Mouse (Mus musculus) thymus, adult 2 months (tissue): ENCODE measurements at regions not wholly inside any gene's neighbourhood (a gene's known extent, or its start where the extent isn't known, plus 50 kb on each side); places are given as distances from the start of the nearest gene placed in this dataset.

Experiments
- CTCF ChIP-seq: fragments of 200-500 bp; IDR thresholded peaks from 2 replicates; pipeline ENCODE4 v1.5.1; 2012; ENCODE audit warnings: mild to moderate bottlenecking, control low read depth, low read length, moderate library complexity, borderline replicate concordance; ENCODE audit not compliant: control insufficient read depth, poor library complexity, insufficient read depth; ENCODE audit errors: extremely low read depth
- POLR2A ChIP-seq: fragments of 200-500 bp; IDR thresholded peaks from 2 replicates; pipeline ENCODE4 v1.6.1; 2012; ENCODE audit warnings: mild to moderate bottlenecking, low read length, control low read depth, moderate library complexity; ENCODE audit not compliant: control insufficient read depth, poor library complexity, insufficient read depth; ENCODE audit errors: extremely low read depth

DNA sequence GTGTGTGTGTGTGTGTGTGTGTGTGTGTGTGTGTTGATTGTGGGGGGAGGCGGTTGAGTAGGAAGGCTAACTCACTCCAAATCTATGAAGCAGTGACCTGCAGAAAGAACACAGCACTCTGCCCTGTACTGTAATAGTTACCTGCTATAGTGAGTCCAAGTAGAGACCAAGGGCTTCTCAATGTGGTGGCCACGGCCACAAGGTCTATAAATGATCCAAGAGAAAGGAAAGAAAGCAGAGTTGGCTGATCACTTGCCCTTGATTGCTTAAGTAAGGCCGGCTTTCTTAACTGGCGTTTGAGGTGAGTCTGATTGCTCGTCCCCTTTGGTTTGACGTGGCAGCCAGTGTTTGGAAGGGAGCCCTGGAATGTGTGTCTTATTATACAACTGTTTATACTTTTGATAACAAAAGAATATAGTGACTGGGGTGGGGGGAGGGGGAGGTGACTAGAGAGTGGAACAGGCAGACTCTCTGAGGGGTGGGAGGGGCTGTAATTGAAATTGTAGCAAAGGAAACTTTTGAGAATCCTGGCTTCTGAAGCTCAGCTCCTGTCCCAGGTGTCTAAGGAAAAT, 473.3 kb upstream of the Kif2a start:
- TF ChIP-seq POLR2A (no peak), CTCF (no peak)
